Mouse (Mus musculus) small intestine, adult 2 months (tissue): ENCODE results near the gene Gm7029. TPM values are rescaled to one million over a fixed set of nuclear protein-coding genes. Genes with fewer than 3 reads are reported as not detected.
A peak's percentile ranks its signal among the peaks of the same experiment; 100 is the strongest.
"Not testable (repeated sequence)": the region's sequence is repeated elsewhere in the genome, so short reads cannot be mapped to it uniquely, and the experiment has no call there.

Source experiments
- H3K27ac ChIP-seq: fragments of 200-500 bp; 2 replicates; pipeline ENCODE4 v1.5.1; 2012; ENCODE audit warnings: low read depth, low read length, control low read depth, inconsistent platforms; ENCODE audit not compliant: insufficient read depth
- H3K27me3 ChIP-seq: fragments of 200-500 bp; 2 replicates; pipeline ENCODE4 v1.6.1; 2012; ENCODE audit warnings: mild to moderate bottlenecking, moderate library complexity, low read length, inconsistent platforms; ENCODE audit not compliant: control insufficient read depth, insufficient read depth
- H3K36me3 ChIP-seq: fragments of 200-500 bp; 2 replicates; pipeline ENCODE4 v1.6.1; 2012; ENCODE audit warnings: mild to moderate bottlenecking, low read length, control low read depth, inconsistent platforms; ENCODE audit not compliant: control insufficient read depth, insufficient read depth
- H3K4me1 ChIP-seq: fragments of 200-500 bp; 2 replicates; pipeline ENCODE4 v1.6.1; 2012; ENCODE audit warnings: low read length, inconsistent platforms, mixed read lengths; ENCODE audit not compliant: control insufficient read depth, insufficient read depth, insufficient read length
- H3K4me3 ChIP-seq: fragments of 200-500 bp; 2 replicates; pipeline ENCODE4 v1.5.1; 2012; ENCODE audit warnings: low read depth, mild to moderate bottlenecking, control low read depth, inconsistent platforms, low read length, moderate library complexity
- CTCF ChIP-seq: fragments of 200-500 bp; IDR thresholded peaks from 2 replicates; pipeline ENCODE4 v1.5.1; 2012; ENCODE audit warnings: low read depth, mild to moderate bottlenecking, control low read depth, inconsistent platforms, low read length, moderate library complexity, mixed read lengths; ENCODE audit not compliant: insufficient replicate concordance, insufficient read length; ENCODE audit errors: extremely low read depth
- POLR2A ChIP-seq: fragments of 200-500 bp; IDR thresholded peaks from 2 replicates; pipeline ENCODE4 v1.6.1; 2012; ENCODE audit warnings: low read depth, mild to moderate bottlenecking, control low read depth, inconsistent platforms, low read length, moderate library complexity
- WGBS: fragments of 180-500 bp; shearing (Covaris S2); methylation state at CpG from one replicate; pipeline ENCODE4 v1.1.7; 2018; 5-methylcytosine and 5-hydroxymethylcytosine counted together
- polyA plus RNA-seq: library from polyadenylated mRNA; depleted of rRNA; stranded (reverse); fragments of >200 nt; gene quantifications from 2 replicates; pipeline ENCODE4 v1.2.3, GENCODE M21; 2012

The Gm7029 gene
- polyA plus RNA-seq, 1 experiment = not detected

GRCm38 (mm10) chr17:33902491-33902890 is 28.9 kb downstream of the Gm7029 start:
- 72% methylated on average over 7 of the region's 7 CpGs for WGBS
- no peaks in the 10 kb centered on the region for H3K36me3 ChIP-seq
- H3K27ac ChIP-seq = no peak overlapping the region
- TF ChIP-seq POLR2A (no peak), CTCF (no peak)
- H3K27me3 ChIP-seq = no peaks in the 10 kb centered on the region
- no peaks in the 10 kb centered on the region for H3K4me1 ChIP-seq
- no peak overlapping the region for H3K4me3 ChIP-seq

- WGBS = 77% methylated on average over 6 of the region's 6 CpGs
- not testable (repeated sequence) for H3K27ac ChIP-seq
Observed at GRCm38 (mm10) chr17:33903911-33904651, 30.4 kb downstream of the Gm7029 start.

GRCm38 (mm10) chr17:33904835-33905234 is 31.2 kb downstream of the Gm7029 start, which contains the start of gene Platr17:
TSS of gene Platr17 (plus strand) at chr17:33905135.
- WGBS = 50% methylated on average over 4 of the region's 4 CpGs
- not testable (repeated sequence) for H3K36me3 ChIP-seq, H3K27me3 ChIP-seq, H3K4me1 ChIP-seq, H3K27ac ChIP-seq, H3K4me3 ChIP-seq

More at GRCm38 (mm10) chr17:33903911-33904651, 30.4 kb downstream of the Gm7029 start:
- not testable (repeated sequence) for H3K4me3 ChIP-seq, H3K36me3 ChIP-seq, H3K27me3 ChIP-seq, H3K4me1 ChIP-seq

GRCm38 (mm10) chr17:33908331-33909076 is 34.9 kb downstream of the Gm7029 start:
- WGBS = under 1% methylated on average over 44 of the region's 44 CpGs
- TF ChIP-seq CTCF = no peak
- TF ChIP-seq POLR2A = no peak
- no peaks in the 10 kb centered on the region for H3K27me3 ChIP-seq
- H3K4me1 ChIP-seq = peaks cover 8% of the 10 kb centered on the region
- H3K36me3 ChIP-seq = peaks cover 22% of the 10 kb centered on the region
- peak overlapping the region; percentile 55 for H3K27ac ChIP-seq
- peak overlapping the region; percentile 61 for H3K4me3 ChIP-seq

GRCm38 (mm10) chr17:33909077-33909868 is 35.6 kb downstream of the Gm7029 start, which contains the start of gene Daxx:
TSS of gene Daxx (plus strand) at chr17:33909414.
- H3K4me1 ChIP-seq = peaks cover 8% of the 10 kb centered on the region
- peak within 1 kb of the TSS; percentile 85 for H3K4me3 ChIP-seq
- H3K27ac ChIP-seq = peak within 1 kb of the TSS; percentile 97
- H3K36me3 ChIP-seq = peaks cover 29% of the 10 kb centered on the region
- peak; percentile 41; the same call in 1 of the 2 replicates for TF ChIP-seq POLR2A
- TF ChIP-seq CTCF = no peak
- H3K27me3 ChIP-seq = no peaks in the 10 kb centered on the region
- WGBS = 1% methylated on average over 68 of the region's 68 CpGs

GRCm38 (mm10) chr17:33909869-33910250 is 36.2 kb downstream of the Gm7029 start:
- WGBS = under 1% methylated on average over 14 of the region's 14 CpGs
- H3K27me3 ChIP-seq = no peaks in the 10 kb centered on the region
- peaks cover 8% of the 10 kb centered on the region for H3K4me1 ChIP-seq
- peak overlapping the region; percentile 85 for H3K4me3 ChIP-seq
- H3K27ac ChIP-seq = peak overlapping the region; percentile 97
- peaks cover 33% of the 10 kb centered on the region for H3K36me3 ChIP-seq
- TF ChIP-seq POLR2A (peak; percentile 43; the same call in 1 of the 2 replicates), CTCF (no peak)
